Mouse (Mus musculus) mouse embryonic stem cell (cell line): ENCODE results near the gene Wipi1.

ENCODE experiments used
- in situ Hi-C, 2 experiments: fragments of 300-500 bp; cut with MboI; formaldehyde crosslinking; loops; 1 replicate in 1 of 2; 3 replicates in 1 of 2; pipeline ENCODE4 v1.14.3; 2019 to 2020; ENCODE audit warnings: low sequenced_read_pairs in 2 of 2, low pct_unique_long_range_greater_than_20kb in 1 of 2, mixed read lengths in 1 of 2; ENCODE audit not compliant: unreplicated experiment in 1 of 2

The Wipi1 gene

GRCm38 (mm10) chr11:109587638-109588374 lies 24.0 kb downstream of the Wipi1 start:
- in situ Hi-C loops = loop anchor here (10.0 to 25.0 kb wide), 3 partner anchors 143 to 351 kb away; partner anchors contain the start of gene Rgs9 (in 1 of the 2)

DNA sequence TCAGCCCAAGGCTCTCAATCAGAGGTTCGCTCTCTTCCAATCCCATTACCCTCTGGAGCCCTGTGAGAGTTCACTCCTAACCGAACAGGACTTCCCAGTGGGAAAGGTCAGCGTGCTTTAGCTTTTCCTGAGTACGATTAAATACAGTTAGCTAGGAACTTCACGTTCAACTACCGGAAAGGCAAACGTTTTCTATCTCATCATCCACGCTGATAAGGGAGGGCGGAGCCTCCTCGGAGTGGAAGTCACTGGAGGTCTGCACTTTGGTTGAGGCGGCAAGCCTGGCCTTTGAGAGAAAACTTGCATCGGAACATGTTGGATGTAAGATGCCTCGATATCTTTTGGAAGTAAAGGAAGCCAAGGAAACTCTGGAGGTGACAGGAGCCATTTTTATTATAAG lies 24.7 kb downstream of the Wipi1 start:
- in situ Hi-C loops = loop anchor here (10.0 to 25.0 kb wide), 3 partner anchors 142 to 350 kb away; partner anchors contain the start of gene Rgs9 (in 1 of the 2)

DNA sequence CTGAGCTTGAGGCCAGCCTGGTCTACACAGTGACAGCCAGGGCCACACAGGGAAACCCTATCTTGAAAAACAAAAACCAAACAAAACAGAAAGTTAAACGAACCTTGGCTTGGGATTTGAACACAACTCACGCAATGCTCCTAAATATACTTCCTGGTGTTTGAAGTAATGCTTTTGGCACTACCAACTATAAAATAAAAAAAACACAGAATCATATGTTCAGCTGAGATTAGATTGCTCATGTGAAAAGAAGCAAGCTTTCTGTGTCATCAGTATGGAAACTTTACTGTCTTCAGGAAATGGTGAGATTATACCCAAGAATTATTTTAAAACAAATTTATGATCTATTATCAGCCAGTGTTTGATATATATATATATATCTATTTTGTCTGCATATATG lies 25.3 kb downstream of the Wipi1 start:
- in situ Hi-C loops = loop anchor here (10.0 to 25.0 kb wide), 3 partner anchors 142 to 349 kb away; partner anchors contain the start of gene Rgs9 (in 1 of the 2)

DNA sequence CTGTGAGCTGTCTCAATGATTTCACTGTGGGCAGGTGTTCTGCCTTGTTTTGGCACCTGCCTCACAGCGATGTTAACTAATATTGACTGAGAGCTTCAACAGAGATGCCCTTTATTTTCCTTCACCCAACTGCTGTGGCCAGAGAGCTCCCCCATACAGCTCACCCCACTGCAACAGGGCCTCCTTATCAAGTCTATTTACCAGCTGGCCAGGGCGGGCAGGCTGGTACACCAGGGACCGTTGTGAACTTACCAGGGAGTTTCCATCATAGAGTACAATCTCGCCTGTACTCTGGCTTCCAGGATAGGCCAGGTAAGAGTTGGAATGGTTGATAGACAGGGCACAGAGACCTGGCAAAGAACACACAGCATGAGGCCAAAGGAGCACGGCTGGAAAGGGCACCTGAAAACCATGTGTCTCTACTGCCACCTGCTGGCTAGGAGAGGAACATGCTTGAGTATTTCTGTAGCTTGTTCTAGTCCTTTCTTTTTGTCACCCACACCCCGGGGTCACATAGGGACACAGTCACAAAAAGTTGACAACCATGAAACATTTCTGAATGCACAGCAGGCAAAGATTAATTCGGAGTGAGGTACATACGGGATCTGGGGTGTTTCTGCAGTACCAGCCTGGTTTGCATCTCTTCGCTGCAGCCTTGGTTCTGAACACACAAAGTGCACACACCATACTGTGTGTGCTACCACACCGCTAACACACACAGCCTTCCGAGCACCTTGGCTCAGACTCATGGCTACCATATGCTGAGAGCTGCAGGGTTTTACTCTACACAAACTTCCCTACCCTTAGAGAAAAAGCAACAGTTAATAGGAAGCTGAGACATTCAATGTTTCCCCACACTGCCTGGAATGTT lies 26.7 kb downstream of the Wipi1 start:
- in situ Hi-C loops = loop anchor here (5.0 to 25.0 kb wide), 4 partner anchors 138 to 348 kb away; partner anchors contain the start of gene Rgs9 (in 1 of the 2)

- in situ Hi-C loops = loop anchor here (5.0 to 25.0 kb wide), 4 partner anchors 137 to 347 kb away; partner anchors contain the start of gene Rgs9 (in 1 of the 2)
These were observed 27.8 kb downstream of the Wipi1 start for GRCm38 (mm10) chr11:109583986-109584385.

- in situ Hi-C loops = loop anchor here (5.0 to 25.0 kb wide), 4 partner anchors 133 to 343 kb away; partner anchors contain the start of gene Rgs9 (in 1 of the 2)
These were observed 31.8 kb downstream of the Wipi1 start for GRCm38 (mm10) chr11:109579999-109580398.

DNA sequence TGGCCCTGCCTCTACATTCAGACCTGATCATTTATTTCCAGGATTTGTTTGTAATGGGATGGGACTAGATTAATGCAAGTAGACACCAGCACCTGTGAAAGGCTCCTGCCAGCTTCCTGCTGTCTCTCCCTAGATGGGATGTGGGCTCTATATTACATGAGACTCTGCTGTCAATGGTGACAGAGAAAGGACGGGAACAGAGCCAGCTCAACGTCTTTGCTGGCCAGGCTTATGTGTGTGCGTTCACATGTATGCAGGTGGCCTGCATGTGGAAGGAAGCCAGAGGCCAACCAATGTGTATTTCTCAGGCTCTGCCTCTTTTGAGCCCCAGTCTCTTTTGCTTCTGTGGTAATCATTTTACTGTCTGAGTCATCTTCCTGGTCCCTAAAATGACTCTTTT lies 33.2 kb downstream of the Wipi1 start:
- in situ Hi-C loops = loop anchor here (25.0 kb wide), 2 partner anchors 291 to 341 kb away; partner anchors contain the start of gene Rgs9 (in 1 of the 2)

- in situ Hi-C loops = loop anchor here (25.0 kb wide), 2 partner anchors 289 to 339 kb away; partner anchors contain the start of gene Rgs9 (in 1 of the 2)
These were observed 35.9 kb downstream of the Wipi1 start for GRCm38 (mm10) chr11:109575832-109576231.

DNA sequence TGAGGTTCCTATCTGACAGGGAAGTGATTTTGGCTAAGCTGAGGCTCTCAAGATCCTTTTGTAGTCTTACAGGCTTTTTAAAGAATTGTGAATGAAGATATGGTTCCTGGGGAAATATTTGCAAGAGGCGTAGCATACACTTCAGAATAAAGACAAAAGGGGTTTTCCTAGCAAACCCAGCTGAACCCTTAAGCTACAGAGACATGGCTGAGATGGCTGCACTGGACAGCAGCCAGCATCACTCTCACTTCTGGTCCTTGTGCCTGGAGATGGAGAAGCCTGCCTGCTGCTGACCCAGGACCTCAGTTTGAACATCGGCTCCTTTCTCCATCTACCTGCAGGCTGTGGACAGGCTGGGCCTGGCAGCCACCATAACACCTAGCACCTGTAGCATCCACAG lies 37.2 kb downstream of the Wipi1 start:
- in situ Hi-C loops = loop anchor here (25.0 kb wide), 2 partner anchors 287 to 337 kb away; partner anchors contain the start of gene Rgs9 (in 1 of the 2)

DNA sequence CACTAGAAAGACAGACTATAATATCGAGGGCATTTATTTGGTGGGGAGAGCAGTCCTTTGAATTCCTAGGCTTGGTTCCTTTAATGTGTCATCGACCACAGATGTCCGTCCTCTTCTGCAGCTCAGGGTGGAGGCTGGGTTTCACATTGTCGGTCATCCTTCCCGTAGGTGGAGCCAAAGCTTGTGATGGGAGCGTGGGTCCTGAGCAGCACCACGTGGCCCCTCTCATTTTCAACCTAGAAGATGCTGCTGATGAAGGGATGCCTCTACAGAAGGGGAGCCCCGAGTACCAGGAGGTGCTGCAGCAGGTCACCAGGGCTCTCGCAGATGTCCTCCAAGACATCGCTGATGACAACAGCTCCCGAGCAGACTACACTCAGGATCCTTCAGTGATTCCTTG lies 39.7 kb downstream of the Wipi1 start:
- in situ Hi-C loops = no loop called here

GRCm38 (mm10) chr11:109569809-109570208 lies 42.0 kb downstream of the Wipi1 start:
- in situ Hi-C loops = no loop called here

DNA sequence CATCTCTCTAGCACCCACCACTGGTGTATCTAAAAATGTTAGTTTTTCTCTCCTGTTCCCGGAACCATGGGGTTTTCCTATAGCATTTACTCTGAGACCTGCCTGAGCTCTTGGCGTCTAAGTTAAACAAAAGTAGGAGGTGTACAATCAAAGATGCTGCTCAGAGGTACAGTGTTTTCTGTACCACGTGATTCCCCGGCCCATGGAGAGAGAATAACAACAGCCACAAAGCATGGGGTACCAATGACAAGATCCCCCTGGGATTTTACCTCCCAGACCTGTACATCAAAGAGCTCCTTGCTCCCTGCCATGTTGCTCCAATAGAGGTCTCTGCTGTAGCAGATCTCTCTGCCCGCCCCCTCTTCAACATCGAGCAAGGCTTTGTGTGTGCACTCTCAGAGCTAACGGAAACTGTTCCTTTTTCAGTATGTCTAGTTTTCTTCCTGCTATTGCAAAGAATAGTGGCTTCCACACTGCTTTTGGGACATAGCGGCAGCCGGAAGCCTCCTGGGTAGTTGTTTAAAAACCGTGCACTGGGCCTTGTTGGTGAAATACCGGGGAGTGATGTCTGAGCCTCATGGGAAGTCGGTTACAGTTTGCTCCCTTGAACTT lies 42.7 kb downstream of the Wipi1 start:
- in situ Hi-C loops = no loop called here

DNA sequence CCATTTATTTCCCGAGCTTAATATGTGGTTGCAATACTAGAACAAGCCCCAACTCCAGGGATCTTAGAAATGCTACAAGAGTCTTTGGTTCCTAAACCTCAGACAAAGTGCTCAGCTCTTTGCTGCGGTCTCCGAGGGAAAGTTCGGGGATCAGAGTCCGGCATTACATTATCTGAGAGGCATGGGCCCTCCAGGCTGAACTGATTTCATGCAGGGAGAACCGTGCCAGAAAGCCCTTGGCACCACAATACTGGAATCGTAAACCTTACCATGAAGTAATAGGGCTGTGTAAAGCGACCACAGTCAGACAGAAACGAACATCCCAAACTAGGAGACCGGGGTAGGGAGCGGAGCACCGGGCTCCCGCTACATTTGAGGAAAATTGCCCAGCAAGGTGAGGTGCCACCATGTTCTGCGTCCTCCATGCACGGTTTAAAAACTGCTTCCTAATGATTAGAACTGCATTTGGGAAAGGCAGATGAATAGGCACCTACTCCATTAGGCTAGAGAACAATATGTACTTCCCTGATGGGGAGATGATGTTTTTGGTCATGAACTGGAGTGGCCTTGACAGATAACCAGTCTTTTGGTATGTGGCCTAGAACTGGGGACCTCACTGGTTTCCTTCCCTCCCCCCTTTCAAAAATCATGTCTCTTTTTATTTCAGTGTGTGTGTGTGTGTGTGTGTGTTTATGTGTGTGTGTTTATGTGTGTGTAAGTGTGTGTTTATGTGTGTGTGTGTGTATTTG lies 47.1 kb downstream of the Wipi1 start:
- in situ Hi-C loops = no loop called here

GRCm38 (mm10) chr11:109563708-109564107 lies 48.1 kb downstream of the Wipi1 start:
- in situ Hi-C loops = no loop called here

GRCm38 (mm10) chr11:109561445-109561844 lies 50.3 kb downstream of the Wipi1 start:
- in situ Hi-C loops = no loop called here

DNA sequence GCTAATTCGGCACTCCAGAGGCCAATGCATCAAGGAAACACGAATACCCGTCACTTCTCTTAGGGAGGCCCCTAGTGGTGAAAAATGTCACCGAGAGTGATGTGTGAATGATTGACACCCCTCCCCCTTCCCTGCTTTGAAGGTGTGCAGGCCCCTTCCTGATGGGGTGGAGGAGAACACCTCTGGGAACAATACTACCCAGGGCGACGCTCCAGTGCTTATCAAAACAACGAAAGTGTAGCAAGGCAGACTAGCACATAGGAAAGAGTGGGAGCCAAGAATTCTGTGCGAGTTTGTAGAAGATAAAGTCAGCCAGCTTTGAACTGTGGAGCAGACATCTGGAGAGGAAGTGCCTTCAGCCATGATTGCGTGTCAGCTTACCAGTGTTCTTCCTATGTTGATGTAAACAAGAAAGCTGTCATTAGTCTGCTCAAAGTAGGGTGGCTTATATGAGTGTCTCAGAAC lies 50.9 kb downstream of the Wipi1 start:
- in situ Hi-C loops = no loop called here

- in situ Hi-C loops = no loop called here
These were observed 52.5 kb downstream of the Wipi1 start for GRCm38 (mm10) chr11:109559241-109559640.

GRCm38 (mm10) chr11:109557419-109557818 lies 54.3 kb downstream of the Wipi1 start:
- in situ Hi-C loops = no loop called here
